Mouse (Mus musculus): ENCODE data around the gene Sh3rf1. TPM values are rescaled to one million over a fixed set of nuclear protein-coding genes. Genes with fewer than 3 reads are reported as not detected.

The Sh3rf1 gene
- polyA plus RNA-seq, 1 experiment from 2014 or later: 4.8 TPM

DNA sequence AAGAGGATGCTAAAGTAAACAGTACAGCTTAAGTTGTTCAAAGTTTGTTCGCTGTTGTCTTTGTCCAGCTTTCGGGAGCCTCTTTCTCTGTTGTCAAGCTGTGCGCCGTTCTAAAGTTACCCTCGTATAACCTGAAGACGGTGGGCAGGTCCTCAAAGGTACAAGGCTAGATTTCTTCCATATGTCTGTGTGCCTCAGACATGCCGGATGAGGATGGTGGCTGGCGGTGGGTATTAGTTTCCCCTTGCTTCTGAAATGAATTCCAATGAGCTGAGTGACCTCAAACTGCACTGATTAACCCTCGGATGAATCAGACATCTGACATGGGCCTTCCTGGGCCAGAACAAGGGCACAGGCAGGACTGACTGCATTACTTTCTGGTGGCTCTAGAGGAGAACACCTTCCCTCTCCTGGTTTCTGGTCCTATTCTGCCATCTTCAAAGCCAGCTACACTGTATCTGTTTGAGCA, 86.8 kb downstream of the Sh3rf1 start:
- H3K27ac ChIP-seq (replicated peaks): peak overlapping the region; percentile 61

DNA sequence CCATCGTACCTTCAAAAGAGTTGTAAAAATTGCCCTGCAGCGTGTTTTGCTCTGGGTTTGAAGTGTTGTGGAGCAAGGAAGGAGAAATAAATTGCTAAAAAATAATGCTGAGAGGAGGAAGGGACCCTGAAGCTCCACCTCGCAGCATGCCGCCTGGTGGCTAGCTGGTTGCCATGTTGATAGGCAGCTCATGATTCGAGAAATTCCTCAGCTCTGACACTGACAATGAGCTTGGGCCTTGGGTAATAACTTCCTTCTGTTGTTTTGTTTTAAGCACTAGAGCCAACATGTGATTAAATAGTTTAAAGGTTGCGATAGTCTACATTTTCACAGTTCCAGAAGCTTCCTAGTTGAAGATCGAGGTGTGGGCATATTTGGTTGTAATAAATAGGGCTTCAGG, 89.3 kb downstream of the Sh3rf1 start:
- DNase-seq (ENCODE audit: low spot score): no peak
- H3K9me3 ChIP-seq (ENCODE audit: control insufficient read depth, low read length): no peaks in the 10 kb centered on the region
- H3K9ac ChIP-seq (ENCODE audit: low read length): no peak overlapping the region
- WGBS: 84% methylated on average over 7 of the region's 7 CpGs
- no peak overlapping the region for H3K4me3 ChIP-seq (ENCODE audit: low read depth, low read length)
- H3K27ac ChIP-seq (replicated peaks): no peak overlapping the region
- H3K36me3 ChIP-seq (ENCODE audit: control insufficient read depth, insufficient read depth, low read length): no peaks in the 10 kb centered on the region
- H3K27me3 ChIP-seq (ENCODE audit: control insufficient read depth, insufficient read depth, low read length): no peaks in the 10 kb centered on the region
- TF ChIP-seq CTCF (IDR thresholded peaks at IDR 0.05; ENCODE audit: low read depth): no peak
- TF ChIP-seq EP300 (optimal IDR thresholded peaks at IDR 0.05): no peak
- H3K4me1 ChIP-seq (replicated peaks; ENCODE audit: control insufficient read depth, insufficient read depth): no peaks in the 10 kb centered on the region
- ATAC-seq (ENCODE audit: low FRiP score, low TSS enrichment): no peak
- H3K4me2 ChIP-seq (replicated peaks; ENCODE audit: low read depth): no peak overlapping the region

More for the DNA sequence above, 86.8 kb downstream of the Sh3rf1 start:
- H3K4me1 ChIP-seq (replicated peaks; ENCODE audit: control insufficient read depth, insufficient read depth): no peaks in the 10 kb centered on the region
- H3K27me3 ChIP-seq (ENCODE audit: control insufficient read depth, insufficient read depth, low read length): no peaks in the 10 kb centered on the region
- DNase-seq (ENCODE audit: low spot score) (no peak), ATAC-seq (ENCODE audit: low FRiP score, low TSS enrichment) (no peak)
- H3K36me3 ChIP-seq (ENCODE audit: control insufficient read depth, insufficient read depth, low read length): no peaks in the 10 kb centered on the region
- H3K4me2 ChIP-seq (replicated peaks; ENCODE audit: low read depth): no peak overlapping the region
- H3K9ac ChIP-seq (ENCODE audit: low read length): no peak overlapping the region
- H3K4me3 ChIP-seq (ENCODE audit: low read depth, low read length): no peak overlapping the region
- no peak for TF ChIP-seq CTCF (IDR thresholded peaks at IDR 0.05; ENCODE audit: low read depth)
- no peaks in the 10 kb centered on the region for H3K9me3 ChIP-seq (ENCODE audit: control insufficient read depth, low read length)
- 50% methylated on average over 9 of the region's 9 CpGs for WGBS

DNA sequence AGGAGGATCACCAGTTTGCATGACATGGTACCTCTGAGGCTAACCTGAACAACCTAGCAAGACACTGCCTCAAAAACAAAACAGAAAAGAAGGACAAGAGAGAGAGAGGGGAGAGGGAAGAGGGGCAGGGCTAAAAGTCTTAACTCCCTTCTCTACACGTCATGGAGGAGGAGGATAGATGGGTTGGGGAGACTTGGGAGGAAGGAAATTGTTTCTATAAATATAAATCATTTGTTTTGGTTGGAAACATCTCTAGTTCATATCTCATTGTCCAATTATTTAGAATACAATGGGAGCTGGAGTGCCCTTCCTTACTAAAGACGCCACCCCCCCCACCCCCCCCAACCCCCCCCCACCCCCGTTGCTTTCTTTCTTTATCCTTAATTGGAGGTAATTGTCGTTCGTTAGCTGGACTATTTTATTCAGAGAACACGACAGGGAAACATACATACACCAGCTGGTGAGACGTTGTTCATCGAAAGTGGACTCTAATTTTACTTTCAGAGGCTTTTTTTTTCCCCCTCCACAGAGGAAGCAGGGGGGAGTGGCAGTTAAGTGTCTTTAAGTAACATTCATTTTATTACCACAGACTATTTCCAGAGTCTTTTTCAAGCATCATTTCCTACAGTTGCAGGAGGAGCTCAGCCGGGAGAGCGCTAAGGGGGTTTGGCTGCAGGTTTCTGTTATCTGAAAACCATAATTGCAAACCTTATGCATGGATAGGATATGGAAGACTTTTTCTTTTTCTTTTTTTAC, 92.5 kb downstream of the Sh3rf1 start:
- Histone ChIP-seq H3K27ac (replicated peaks) (no peak overlapping the region), H3K9ac (ENCODE audit: low read length) (no peak overlapping the region), H3K4me1 (replicated peaks; ENCODE audit: control insufficient read depth, insufficient read depth) (no peaks in the 10 kb centered on the region), H3K4me3 (ENCODE audit: low read depth, low read length) (no peak overlapping the region), H3K36me3 (ENCODE audit: control insufficient read depth, insufficient read depth, low read length) (no peaks in the 10 kb centered on the region), H3K9me3 (ENCODE audit: control insufficient read depth, low read length) (no peaks in the 10 kb centered on the region), H3K27me3 (ENCODE audit: control insufficient read depth, insufficient read depth, low read length) (no peaks in the 10 kb centered on the region), H3K4me2 (replicated peaks; ENCODE audit: low read depth) (no peak overlapping the region)
- no peak for TF ChIP-seq EP300 (optimal IDR thresholded peaks at IDR 0.05)
- TF ChIP-seq CTCF (IDR thresholded peaks at IDR 0.05; ENCODE audit: low read depth): no peak
- WGBS: 53% methylated on average over 10 of the region's 10 CpGs
- DNase-seq (ENCODE audit: low spot score) (no peak), ATAC-seq (ENCODE audit: low FRiP score, low TSS enrichment) (no peak)

DNA sequence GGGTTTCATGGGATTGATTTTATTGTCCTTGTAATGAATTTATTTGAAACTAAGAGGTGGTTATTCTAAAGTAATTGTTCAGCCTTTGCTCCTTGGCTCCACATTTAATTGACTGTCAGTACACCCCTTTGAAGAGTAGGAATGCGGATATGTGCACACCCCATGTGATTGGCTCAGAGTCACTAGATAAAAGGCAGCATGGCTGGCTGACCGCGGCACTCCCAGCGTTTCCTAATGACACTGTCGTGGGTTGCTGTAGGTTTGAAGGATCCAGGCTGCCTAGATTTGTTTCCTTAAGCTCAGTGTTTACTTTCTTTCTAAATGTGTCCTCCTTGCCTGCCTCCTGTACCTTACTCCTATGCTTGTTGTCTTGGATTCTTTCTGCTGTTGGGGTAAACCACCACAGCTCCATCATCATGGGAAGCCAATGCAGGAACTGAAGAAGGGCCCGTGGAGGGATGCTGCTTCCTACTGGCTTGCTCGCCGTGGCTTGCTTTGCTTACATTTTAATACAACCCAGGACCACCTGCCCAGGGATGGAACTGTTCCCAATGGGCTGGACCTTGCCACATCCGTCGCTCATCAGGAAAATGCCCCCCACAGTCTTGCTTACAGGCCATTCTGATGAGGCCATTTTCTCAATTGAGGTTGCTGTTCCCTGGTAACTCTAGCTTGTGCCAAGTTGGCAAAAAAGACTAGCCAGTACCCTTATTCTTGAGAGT, 93.3 kb downstream of the Sh3rf1 start:
- Histone ChIP-seq H3K4me3 (ENCODE audit: low read depth, low read length) (no peak overlapping the region), H3K36me3 (ENCODE audit: control insufficient read depth, insufficient read depth, low read length) (no peaks in the 10 kb centered on the region), H3K27ac (replicated peaks) (0 out of 2 replicates have a peak overlapping the region, but pooled peaks have one; percentile 2), H3K9me3 (ENCODE audit: control insufficient read depth, low read length) (no peaks in the 10 kb centered on the region), H3K27me3 (ENCODE audit: control insufficient read depth, insufficient read depth, low read length) (no peaks in the 10 kb centered on the region), H3K4me2 (replicated peaks; ENCODE audit: low read depth) (no peak overlapping the region), H3K9ac (ENCODE audit: low read length) (no peak overlapping the region), H3K4me1 (replicated peaks; ENCODE audit: control insufficient read depth, insufficient read depth) (no peaks in the 10 kb centered on the region)
- TF ChIP-seq CTCF (IDR thresholded peaks at IDR 0.05; ENCODE audit: low read depth): no peak
- no peak for TF ChIP-seq EP300 (optimal IDR thresholded peaks at IDR 0.05)
- ATAC-seq (ENCODE audit: low FRiP score, low TSS enrichment) (no peak), DNase-seq (ENCODE audit: low spot score) (no peak)
- 71% methylated on average over 10 of the region's 10 CpGs for WGBS

DNA sequence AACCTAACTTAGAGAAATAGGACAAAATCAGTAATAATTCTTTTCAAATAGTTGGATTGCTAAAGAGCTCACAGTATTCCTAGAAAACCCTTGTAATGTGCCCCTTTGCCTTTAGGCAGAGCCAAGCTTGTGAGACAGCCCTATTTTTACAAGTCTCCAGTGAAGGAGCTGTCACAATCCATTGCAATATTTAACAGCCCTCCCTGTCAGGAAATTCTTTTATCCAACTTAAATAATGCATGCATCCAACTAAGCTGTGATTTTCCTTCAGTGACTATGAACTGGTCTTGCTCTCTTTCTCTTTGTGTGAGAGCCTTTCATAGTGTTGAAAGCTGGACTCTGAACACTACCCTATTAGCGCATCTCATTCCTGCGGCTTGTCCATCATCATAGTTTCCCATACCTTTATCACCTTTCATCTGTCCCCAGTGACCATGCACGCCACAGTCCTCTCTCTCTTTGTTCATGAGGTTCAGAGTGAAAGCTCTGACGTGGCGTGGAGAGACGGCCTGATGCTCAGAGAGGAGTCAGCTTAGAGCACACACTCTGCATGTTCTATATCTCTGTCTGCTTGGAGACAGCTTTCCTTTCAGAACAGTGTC, 94.0 kb downstream of the Sh3rf1 start:
- Histone ChIP-seq H3K27me3 (ENCODE audit: control insufficient read depth, insufficient read depth, low read length) (no peaks in the 10 kb centered on the region), H3K4me1 (replicated peaks; ENCODE audit: control insufficient read depth, insufficient read depth) (no peaks in the 10 kb centered on the region), H3K9ac (ENCODE audit: low read length) (no peak overlapping the region), H3K4me2 (replicated peaks; ENCODE audit: low read depth) (no peak overlapping the region), H3K4me3 (ENCODE audit: low read depth, low read length) (no peak overlapping the region), H3K27ac (replicated peaks) (no peak overlapping the region), H3K9me3 (ENCODE audit: control insufficient read depth, low read length) (no peaks in the 10 kb centered on the region), H3K36me3 (ENCODE audit: control insufficient read depth, insufficient read depth, low read length) (no peaks in the 10 kb centered on the region)
- ATAC-seq (ENCODE audit: low FRiP score, low TSS enrichment): no peak
- WGBS: 85% methylated on average over 6 of the region's 6 CpGs
- DNase-seq (ENCODE audit: low spot score): no peak
- no peak for TF ChIP-seq EP300 (optimal IDR thresholded peaks at IDR 0.05)
- no peak for TF ChIP-seq CTCF (IDR thresholded peaks at IDR 0.05; ENCODE audit: low read depth)
